Mouse (Mus musculus) olfactory bulb, adult 2 months (tissue): ENCODE measurements around the gene Umps.

ENCODE experiments used
- CTCF ChIP-seq: fragments of 200-500 bp; IDR thresholded peaks from 2 replicates; pipeline ENCODE4 v1.5.1; 2012; ENCODE audit warnings: low read depth, mild to moderate bottlenecking, low read length, moderate library complexity; ENCODE audit not compliant: insufficient read depth
- POLR2A ChIP-seq: fragments of 200-500 bp; IDR thresholded peaks from 2 replicates; pipeline ENCODE4 v1.6.1; 2012; ENCODE audit warnings: mild to moderate bottlenecking, low read depth, low read length, moderate library complexity; ENCODE audit not compliant: insufficient read depth

GRCm38 (mm10) chr16:33928788-33929462 lies 37.9 kb downstream of the Umps start:
- TF ChIP-seq POLR2A, result no peak
- TF ChIP-seq CTCF, result no peak
